Mouse (Mus musculus) ES-Bruce4 (cell line): ENCODE results near the gene Wdr18. TPM values are rescaled to one million over a fixed set of nuclear protein-coding genes. Genes with fewer than 3 reads are reported as not detected.

Experiments
- H3K27ac ChIP-seq: 2 replicates; pipeline ENCODE4 v1.5.1; 2012; ENCODE audit warnings: low read length, inconsistent platforms; ENCODE audit not compliant: insufficient read depth
- H3K27me3 ChIP-seq: 2 replicates; pipeline ENCODE4 v1.6.1; 2012; ENCODE audit warnings: mild to moderate bottlenecking, low read length, inconsistent platforms; ENCODE audit not compliant: control insufficient read depth, poor library complexity, insufficient read depth, severe bottlenecking
- H3K36me3 ChIP-seq: 2 replicates; pipeline ENCODE4 v1.6.1; 2012; ENCODE audit warnings: inconsistent platforms, mild to moderate bottlenecking, low read length, moderate library complexity; ENCODE audit not compliant: control insufficient read depth, poor library complexity, insufficient read depth, severe bottlenecking
- H3K4me1 ChIP-seq: one replicate; pipeline ENCODE4 v1.8.1; 2011; ENCODE audit warnings: low read length; ENCODE audit not compliant: control insufficient read depth, insufficient read depth
- H3K4me3 ChIP-seq: 2 replicates; pipeline ENCODE4 v1.5.1; 2011; ENCODE audit warnings: low read depth, mild to moderate bottlenecking, low read length
- H3K9ac ChIP-seq: 2 replicates; pipeline ENCODE4 v1.6.1; 2012; ENCODE audit warnings: low read depth, mild to moderate bottlenecking, inconsistent platforms; ENCODE audit not compliant: poor library complexity, severe bottlenecking
- H3K9me3 ChIP-seq: replicated peaks from 2 replicates; pipeline ENCODE4 v1.6.1; 2012; ENCODE audit warnings: mild to moderate bottlenecking, low read length, inconsistent platforms; ENCODE audit not compliant: control insufficient read depth, poor library complexity, insufficient read depth, severe bottlenecking
- CTCF ChIP-seq: IDR thresholded peaks from one replicate; pipeline ENCODE4 v1.8.1; 2011; ENCODE audit warnings: low read depth, low read length
- EP300 ChIP-seq: IDR thresholded peaks from 2 replicates; pipeline ENCODE4 v1.6.1; 2011; ENCODE audit warnings: low read depth, low read length; ENCODE audit not compliant: insufficient read depth
- POLR2A ChIP-seq: IDR thresholded peaks from one replicate; pipeline ENCODE4 v1.8.1; 2011; ENCODE audit warnings: low read length; ENCODE audit not compliant: insufficient read depth
- polyA plus RNA-seq: library from polyadenylated mRNA; stranded (reverse); fragments of >200 nt; gene quantifications from 2 replicates; pipeline ENCODE4 v1.2.4, GENCODE M21; 2011; ENCODE audit warnings: low read depth; ENCODE audit not compliant: missing spikeins, insufficient read depth, insufficient read length

Gene Wdr18
- polyA plus RNA-seq, 1 experiment = 55.3 TPM

- Histone ChIP-seq H3K4me1 (peaks cover 7% of the 10 kb centered on the region), H3K9me3 (no peaks in the 10 kb centered on the region), H3K27me3 (no peaks in the 10 kb centered on the region), H3K4me3 (peak within 1 kb of the TSS; percentile 49), H3K9ac (peak within 1 kb of the TSS; percentile 37), H3K27ac (no peak within 1 kb of the TSS), H3K36me3 (no peaks in the 10 kb centered on the region)
- no peak for TF ChIP-seq POLR2A
- TF ChIP-seq CTCF = no peak
- no peak for TF ChIP-seq EP300
Measured at GRCm38 (mm10) chr10:79920958-79921535, 38.9 kb upstream of the Wdr18 start, which contains the start of gene R3hdm4. R3hdm4 (minus strand) TSS chr10:79921208.

DNA sequence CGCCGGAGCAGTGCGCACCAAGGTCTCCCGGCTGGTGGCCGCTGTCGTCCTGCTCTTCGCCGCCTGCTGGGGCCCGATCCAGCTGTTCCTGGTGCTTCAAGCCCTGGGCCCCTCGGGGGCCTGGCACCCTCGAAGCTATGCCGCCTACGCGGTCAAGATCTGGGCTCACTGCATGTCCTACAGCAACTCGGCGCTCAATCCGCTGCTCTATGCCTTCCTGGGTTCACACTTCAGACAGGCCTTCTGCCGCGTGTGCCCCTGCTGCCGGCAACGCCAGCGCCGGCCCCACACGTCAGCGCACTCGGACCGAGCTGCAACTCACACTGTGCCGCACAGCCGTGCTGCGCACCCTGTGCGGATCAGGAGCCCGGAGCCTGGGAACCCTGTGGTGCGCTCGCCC lies 38.4 kb upstream of the Wdr18 start:
- Histone ChIP-seq H3K9ac (peak overlapping the region; percentile 37), H3K4me1 (peaks cover 7% of the 10 kb centered on the region)

GRCm38 (mm10) chr10:79924998-79925784 lies 34.8 kb upstream of the Wdr18 start:
- H3K27ac ChIP-seq = no peak overlapping the region
- H3K27me3 ChIP-seq = no peaks in the 10 kb centered on the region
- H3K4me1 ChIP-seq = peaks cover 4% of the 10 kb centered on the region
- no peaks in the 10 kb centered on the region for H3K36me3 ChIP-seq
- no peak overlapping the region for H3K9ac ChIP-seq
- no peak overlapping the region for H3K4me3 ChIP-seq
- no peaks in the 10 kb centered on the region for H3K9me3 ChIP-seq
- TF ChIP-seq CTCF = peak; percentile 99
- TF ChIP-seq POLR2A = no peak
- peak; percentile 56; the same call in 1 of the 2 replicates for TF ChIP-seq EP300

More for the DNA sequence above, 38.4 kb upstream of the Wdr18 start:
- H3K4me3 ChIP-seq = peak overlapping the region; percentile 49
- H3K36me3 ChIP-seq = no peaks in the 10 kb centered on the region
- H3K9me3 ChIP-seq = no peaks in the 10 kb centered on the region
- no peak overlapping the region for H3K27ac ChIP-seq
- no peaks in the 10 kb centered on the region for H3K27me3 ChIP-seq
- no peak for TF ChIP-seq POLR2A

DNA sequence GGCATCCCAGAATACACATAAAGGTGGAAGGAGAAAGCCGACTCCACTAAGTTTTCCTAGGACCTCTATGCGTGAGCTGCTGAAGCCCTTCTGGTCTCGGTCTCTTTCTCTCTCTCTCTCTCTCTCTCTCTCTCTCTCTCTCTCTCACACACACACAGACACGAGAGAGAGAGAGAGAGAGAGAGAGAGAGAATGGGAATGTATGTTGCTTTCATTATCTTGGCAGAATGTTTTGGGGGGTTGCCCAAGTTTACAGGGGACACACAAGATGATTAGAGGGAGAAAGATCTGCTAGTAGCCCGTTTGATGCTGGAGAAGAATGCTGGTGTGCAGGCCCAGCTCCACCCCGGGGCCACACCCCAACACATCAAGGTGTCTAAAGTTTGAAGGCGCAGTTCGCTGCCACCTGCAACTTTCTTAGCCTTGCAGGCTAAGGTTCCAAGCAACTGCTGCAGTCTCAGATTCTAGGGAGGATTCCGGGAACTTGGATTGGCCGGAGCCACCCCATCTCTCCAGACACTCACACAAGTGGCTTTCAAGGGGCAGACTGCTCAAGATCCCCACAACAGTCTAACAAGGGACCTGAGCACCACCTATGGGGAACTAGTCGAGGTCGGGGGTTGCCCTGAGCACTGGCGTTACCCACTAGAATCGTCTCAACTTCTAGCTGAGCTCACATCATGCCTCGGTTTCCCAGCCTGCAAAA lies 34.0 kb upstream of the Wdr18 start:
- Histone ChIP-seq H3K27me3 (no peaks in the 10 kb centered on the region), H3K4me1 (no peaks in the 10 kb centered on the region), H3K9me3 (no peaks in the 10 kb centered on the region), H3K36me3 (no peaks in the 10 kb centered on the region), H3K27ac (no peak overlapping the region), H3K4me3 (peak overlapping the region; percentile 86), H3K9ac (peak overlapping the region; percentile 88)
- TF ChIP-seq CTCF (no peak), POLR2A (no peak), EP300 (no peak)

GRCm38 (mm10) chr10:79926491-79927323 lies 33.2 kb upstream of the Wdr18 start, which contains the start of gene Arid3a:
Arid3a (plus strand) TSS chr10:79927043.
- Histone ChIP-seq H3K27me3 (no peaks in the 10 kb centered on the region), H3K4me3 (peak within 1 kb of the TSS; percentile 86), H3K36me3 (no peaks in the 10 kb centered on the region), H3K9ac (peak within 1 kb of the TSS; percentile 88), H3K9me3 (no peaks in the 10 kb centered on the region), H3K27ac (no peak within 1 kb of the TSS), H3K4me1 (no peaks in the 10 kb centered on the region)
- TF ChIP-seq EP300 = peak; percentile 53; the same call in 1 of the 2 replicates
- TF ChIP-seq CTCF = no peak
- no peak for TF ChIP-seq POLR2A
